Mouse (Mus musculus) heart, adult 10 weeks (tissue): ENCODE results near the gene Fam177a. TPM values are rescaled to one million over a fixed set of nuclear protein-coding genes. Genes with fewer than 3 reads are reported as not detected.

Experiments used
- polyA plus RNA-seq: library from polyadenylated mRNA; stranded (reverse); fragments of 350-450 nt; fragmentation: Illumina TruSeq; extraction: RNeasy Lipid Tissue Mini Kit (QIAGEN cat#74804); gene quantifications from one replicate; pipeline ENCODE4 v1.2.3, GENCODE M21; 2014; ENCODE audit warnings: low read depth, low replicate concordance

Fam177a gene
- 8.2 TPM for polyA plus RNA-seq

GRCm38 (mm10) chr12:55124242-55124641 is at the start of gene Fam177a:
Gene Fam177a (plus strand): TSS chr12:55124469.

GRCm38 (mm10) chr12:55079726-55080600 is 44.3 kb upstream of the Fam177a start, which contains the start of the genes 2700097O09Rik and Srp54a:
Gene 2700097O09Rik (minus strand): TSS chr12:55080110.
Gene Srp54a (plus strand): TSS chr12:55080262.

DNA sequence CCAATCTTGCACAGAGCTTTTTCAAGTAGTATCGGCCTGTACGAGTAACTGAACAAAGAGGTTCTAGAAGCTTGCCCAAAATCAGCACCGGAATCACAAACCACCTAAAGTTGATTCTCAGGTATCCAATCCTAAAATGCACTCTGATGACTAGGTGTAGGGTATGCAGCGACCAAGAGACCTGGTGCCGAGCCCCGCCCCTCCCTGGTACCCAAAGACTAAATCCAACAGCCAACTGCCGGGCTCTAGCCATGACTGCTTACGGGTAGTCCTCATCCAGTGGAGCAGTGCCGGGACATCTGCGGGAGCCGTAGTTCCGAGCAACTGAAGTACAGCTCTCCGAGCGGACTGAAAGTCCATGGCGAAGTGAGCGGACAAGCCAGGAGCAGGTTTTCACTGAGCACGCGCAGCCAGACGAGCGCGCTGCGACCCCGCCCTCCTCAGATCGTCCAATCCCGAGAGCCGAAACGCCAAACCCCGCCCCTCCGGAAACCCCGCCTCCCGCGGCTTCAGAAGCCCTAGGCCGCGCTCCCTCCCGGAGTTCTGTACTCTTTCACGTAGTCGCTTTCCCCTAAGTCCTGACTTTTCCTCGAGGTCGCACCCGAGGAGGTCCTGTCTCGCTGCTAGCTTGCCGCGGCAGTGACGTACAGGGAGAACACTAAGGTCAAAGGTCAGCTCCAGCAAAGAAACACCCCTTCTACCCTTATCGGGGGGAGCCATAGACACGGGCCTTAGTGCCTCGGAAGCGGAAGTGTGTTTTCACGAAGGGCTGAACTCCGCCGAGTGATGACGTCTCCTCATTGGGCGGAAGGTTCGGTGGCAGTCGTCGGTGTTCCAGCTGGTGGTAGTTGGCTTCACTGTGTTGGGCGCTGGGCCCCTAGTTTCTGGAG is 30.5 kb downstream of the Fam177a start, which contains the start of gene Srp54b:
Gene Srp54b (plus strand): TSS at position 546 of the 890 bp plus-strand sequence.

Other genes starting within 250 kb of the Fam177a start
- not detected for gene Gm20403, start 137.9 kb upstream of the Fam177a start, polyA plus RNA-seq
- 2.6 TPM for gene Baz1a, start 110.1 kb upstream of the Fam177a start, polyA plus RNA-seq
- gene 2700097O09Rik, start 44.4 kb upstream of the Fam177a start, polyA plus RNA-seq = 20.9 TPM
- gene Srp54a, start 44.2 kb upstream of the Fam177a start, polyA plus RNA-seq = 118 TPM
- 40.2 TPM for gene Srp54b, start 30.6 kb downstream of the Fam177a start, polyA plus RNA-seq
- 7.9 TPM for gene 1700047I17Rik2, start 75.1 kb downstream of the Fam177a start, polyA plus RNA-seq
- 67.8 TPM for gene Srp54c, start 105.7 kb downstream of the Fam177a start, polyA plus RNA-seq
- gene 1110008L16Rik, start 175.1 kb downstream of the Fam177a start, polyA plus RNA-seq = 9.4 TPM
- 10.3 TPM for gene Ppp2r3c, start 178.5 kb downstream of the Fam177a start, polyA plus RNA-seq